Mouse (Mus musculus) stomach, postnatal 0 days (tissue): ENCODE results near the gene Pdha2.

Experiments
- CTCF ChIP-seq: IDR thresholded peaks from 2 replicates; pipeline ENCODE4 v1.5.1; 2016; ENCODE audit warnings: antibody characterized with exemption, low read depth, mild to moderate bottlenecking, moderate library complexity
- EP300 ChIP-seq: optimal IDR thresholded peaks from 2 replicates; pipeline ENCODE3; 2016; ENCODE audit warnings: antibody characterized with exemption

DNA sequence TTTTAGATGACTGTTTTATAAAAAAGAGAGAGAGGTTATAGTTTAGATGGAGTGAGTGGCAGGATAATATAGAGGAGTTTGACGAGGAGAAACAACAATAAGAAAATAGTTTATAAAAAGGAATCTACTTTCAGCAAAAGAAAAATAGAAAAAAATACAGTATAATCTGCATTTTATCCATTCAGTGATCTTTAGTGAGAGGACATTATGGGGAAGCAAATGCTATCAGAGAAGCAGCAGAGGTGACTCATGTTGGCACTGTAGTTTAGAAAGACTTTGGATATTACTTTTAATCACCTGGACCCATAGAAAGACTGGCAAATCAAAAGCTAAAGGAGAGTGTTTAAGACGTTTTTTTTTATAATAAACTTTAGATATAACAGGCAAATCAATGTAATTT lies 17.0 kb upstream of the Pdha2 start:
- TF ChIP-seq EP300, result no peak
- TF ChIP-seq CTCF, result no peak
